In genomic region chr17:35909919-35910369, GRCm38 (mm10) we compare ENCODE assay signal across 8 mouse cellular contexts. TPM values are rescaled to one million over a fixed set of nuclear protein-coding genes. Genes with fewer than 3 reads are reported as not detected.
DNase-seq lines count a peak whose midpoint lies in the region; ATAC-seq lines count a peak whose summit lies in the region.

Gene Atat1 (minus strand): TSS chr17:35910075.

- peak; percentile 98 for DNase-seq in CD4-positive, CD25-positive, alpha-beta regulatory T cell, adult 2 months (ENCODE audit: low read depth, low spot score)
- DNase-seq in fibroblast of lung, adult 2 months (ENCODE audit: low read depth), result peak; percentile 68
- peak; percentile 96 for DNase-seq in kidney, postnatal 14 days
- DNase-seq in liver, embryonic 13.5 days, result peak; percentile 90
- peak; percentile 97 for DNase-seq in neural tube, embryonic 10.5 days (ENCODE audit: extremely low spot score, low spot score)

- ATAC-seq in heart, embryonic 14.5 days (ENCODE audit: insufficient number of reproducible peaks, insufficient read depth, low FRiP score, low read depth), result peak; percentile 83
- ATAC-seq in liver, embryonic 13.5 days (ENCODE audit: low read depth), result peak; percentile 81
- peak; percentile 91 for ATAC-seq in stomach, embryonic 16.5 days (ENCODE audit: insufficient read depth, low FRiP score)

- H3K27ac ChIP-seq in brown adipose tissue, adult 24 weeks (replicated peaks; ENCODE audit: low read depth, low read length), result peak within 1 kb of the TSS; percentile 70
- peak within 1 kb of the TSS; percentile 69 to 78 for H3K27ac ChIP-seq in heart, embryonic 14.5 days (replicated peaks in 1 of 2; ENCODE audit: control insufficient read depth in 1 of 2, insufficient read depth in 1 of 2, low read depth in 2 of 2, low read length in 2 of 2)
- peak within 1 kb of the TSS; percentile 79 for H3K27ac ChIP-seq in liver, embryonic 13.5 days
- H3K27ac ChIP-seq in stomach, embryonic 16.5 days (ENCODE audit: low read length), result peak within 1 kb of the TSS; percentile 83

- H3K9ac ChIP-seq in heart, embryonic 14.5 days (ENCODE audit: low read length), result peak within 1 kb of the TSS; percentile 86
- H3K9ac ChIP-seq in liver, embryonic 13.5 days, result peak within 1 kb of the TSS; percentile 73
- H3K9ac ChIP-seq in stomach, embryonic 16.5 days (ENCODE audit: low read length), result peak within 1 kb of the TSS; percentile 81

- H3K27me3 ChIP-seq in heart, embryonic 14.5 days (ENCODE audit: control insufficient read depth, insufficient read depth, low read length), result no peaks in the 10 kb centered on the region
- no peaks in the 10 kb centered on the region for H3K27me3 ChIP-seq in liver, embryonic 13.5 days
- H3K27me3 ChIP-seq in stomach, embryonic 16.5 days (ENCODE audit: control insufficient read depth, insufficient read depth, low read length), result no peaks in the 10 kb centered on the region

- no peaks in the 10 kb centered on the region for H3K9me3 ChIP-seq in heart, embryonic 14.5 days (ENCODE audit: control insufficient read depth, low read length)
- H3K9me3 ChIP-seq in liver, embryonic 13.5 days (replicated peaks), result no peaks in the 10 kb centered on the region
- H3K9me3 ChIP-seq in stomach, embryonic 16.5 days (replicated peaks; ENCODE audit: control insufficient read depth, low read length), result no peaks in the 10 kb centered on the region

- peaks cover 3% of the 10 kb centered on the region; the same call in 1 of the 2 replicates for H3K4me1 ChIP-seq in brown adipose tissue, adult 24 weeks (ENCODE audit: control insufficient read depth, insufficient read depth, insufficient read length, low read length)
- H3K4me1 ChIP-seq in heart, embryonic 14.5 days (ENCODE audit: control insufficient read depth in 2 of 2, insufficient read depth in 2 of 2, low read length in 2 of 2), result peaks cover 7 to 16% of the 10 kb centered on the region in 2 experiments
- H3K4me1 ChIP-seq in liver, embryonic 13.5 days (replicated peaks), result peaks cover 46% of the 10 kb centered on the region
- peaks cover 12% of the 10 kb centered on the region for H3K4me1 ChIP-seq in stomach, embryonic 16.5 days (ENCODE audit: control insufficient read depth, insufficient read depth, low read length)

- peaks cover 75% of the 10 kb centered on the region for H3K36me3 ChIP-seq in heart, embryonic 14.5 days (ENCODE audit: control insufficient read depth, insufficient read depth, low read length)
- H3K36me3 ChIP-seq in liver, embryonic 13.5 days, result peaks cover 57% of the 10 kb centered on the region
- peaks cover 23% of the 10 kb centered on the region; the same call in 1 of the 2 replicates for H3K36me3 ChIP-seq in stomach, embryonic 16.5 days (ENCODE audit: control insufficient read depth, insufficient read depth, low read length)

- H3K4me2 ChIP-seq in heart, embryonic 14.5 days (ENCODE audit: low read length), result peak within 1 kb of the TSS; percentile 81
- H3K4me2 ChIP-seq in liver, embryonic 13.5 days, result peak within 1 kb of the TSS; percentile 84
- peak within 1 kb of the TSS; percentile 99 for H3K4me2 ChIP-seq in stomach, embryonic 16.5 days (ENCODE audit: low read depth, low read length)

- WGBS in heart, embryonic 14.5 days, result 4% methylated on average over 25 of the region's 25 CpGs
- 2% methylated on average over 25 of the region's 25 CpGs for WGBS in liver, embryonic 13.5 days (ENCODE audit: insufficient replicate concordance)
- 2% methylated on average over 25 of the region's 25 CpGs for WGBS in stomach, embryonic 16.5 days

- peak within 1 kb of the TSS; percentile 79 for H3K4me3 ChIP-seq in brown adipose tissue, adult 24 weeks (ENCODE audit: insufficient read depth, low read depth, low read length)
- peak within 1 kb of the TSS; percentile 75 to 97 for H3K4me3 ChIP-seq in heart, embryonic 14.5 days (ENCODE audit: control insufficient read depth in 1 of 2, insufficient read depth in 1 of 2, low read depth in 1 of 2, low read length in 2 of 2)
- peak within 1 kb of the TSS; percentile 71 for H3K4me3 ChIP-seq in liver, embryonic 13.5 days (replicated peaks)
- peak within 1 kb of the TSS; percentile 66 for H3K4me3 ChIP-seq in stomach, embryonic 16.5 days (replicated peaks; ENCODE audit: low read length)

RNA-seq across cellular contexts. Expression of gene Atat1, which starts in this region (rescaled TPM):
- polyA plus RNA-seq in brown adipose tissue, adult 24 weeks (2012; ENCODE audit: insufficient read depth, insufficient read length, missing spikeins), result 19.1 and 42.2 TPM in 2 replicates
- 52.5 and 53.1 TPM in 2 replicates for polyA plus RNA-seq in heart, embryonic 14.5 days (2014; fragmentation: Nextera tagmentation; extraction: Ambion mirVana)
- polyA plus RNA-seq in liver, embryonic 13.5 days (2015; fragmentation: Nextera tagmentation; extraction: Ambion mirVana), result 9.3 and 9.9 TPM in 2 replicates
- polyA plus RNA-seq in stomach, embryonic 16.5 days (2015; fragmentation: Nextera tagmentation; extraction: Ambion mirVana), result 50.8 and 51.9 TPM in 2 replicates

Comparison
In these comparisons a context has a peak if more than half of its experiments do, and no peak if none do; other contexts are left out.
1. Peak in every context shown above with its lines: DNase-seq, ATAC-seq, H3K4me3 ChIP-seq and H3K27ac ChIP-seq.